Mouse (Mus musculus) urinary bladder, postnatal 10 days (tissue): ENCODE data around the gene Hmgcs1.
"Not testable (repeated sequence)": the region's sequence is repeated elsewhere in the genome, so short reads cannot be mapped to it uniquely, and the experiment has no call there.

Experiments used
- DNase-seq: peaks from one replicate; pipeline ENCODE4 v3.0.0; 2022; ENCODE audit warnings: low spot score

The Hmgcs1 gene

DNA sequence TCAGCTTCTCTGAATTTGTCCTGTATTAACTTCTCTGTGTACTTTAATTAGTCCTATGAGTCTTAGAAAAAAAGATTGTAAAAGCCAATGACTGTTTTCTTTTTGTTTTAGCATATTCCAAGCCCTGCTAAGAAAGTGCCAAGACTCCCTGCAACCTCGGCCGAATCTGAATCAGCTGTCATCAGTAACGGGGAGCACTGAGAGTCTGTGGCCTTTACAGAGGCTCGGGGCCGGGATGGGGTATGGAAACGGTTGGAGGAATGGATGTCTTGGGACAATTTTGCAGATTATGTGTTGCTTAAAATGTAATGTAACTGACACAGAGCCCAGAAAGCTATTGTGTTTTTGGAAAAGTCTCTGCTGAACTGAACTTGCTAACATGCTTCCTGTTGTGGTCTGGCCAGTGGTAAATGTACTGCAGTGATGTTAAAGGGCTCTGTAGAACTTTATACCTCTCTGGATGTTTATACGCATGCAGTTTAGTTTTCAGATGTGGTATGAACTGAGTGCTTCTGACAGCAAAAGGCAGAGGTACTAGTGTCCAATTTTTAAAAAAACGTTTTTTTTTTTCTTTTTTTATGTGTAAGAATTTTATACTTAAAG lies 16.2 kb downstream of the Hmgcs1 start:
- DNase-seq: not testable (repeated sequence)

DNA sequence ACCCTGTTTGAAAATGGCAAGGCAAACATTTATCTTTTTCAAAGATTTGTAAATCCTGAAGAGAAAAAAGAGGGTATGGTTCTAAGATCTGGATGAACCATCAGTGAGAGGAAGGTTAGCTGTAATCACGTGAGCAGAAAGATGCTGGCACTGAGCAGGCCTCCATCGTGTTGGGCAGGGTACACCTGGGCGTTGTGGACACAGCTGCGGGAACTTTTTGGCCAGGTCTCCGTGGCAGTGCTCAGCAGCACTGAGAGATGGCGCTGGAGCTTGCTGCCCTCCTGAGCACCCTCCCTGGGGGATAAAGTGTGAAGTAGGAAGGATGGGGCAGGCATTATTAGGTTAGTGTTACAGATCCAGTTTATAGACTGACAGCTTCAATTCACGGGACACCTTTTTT lies 16.8 kb downstream of the Hmgcs1 start:
- DNase-seq: no peak

DNA sequence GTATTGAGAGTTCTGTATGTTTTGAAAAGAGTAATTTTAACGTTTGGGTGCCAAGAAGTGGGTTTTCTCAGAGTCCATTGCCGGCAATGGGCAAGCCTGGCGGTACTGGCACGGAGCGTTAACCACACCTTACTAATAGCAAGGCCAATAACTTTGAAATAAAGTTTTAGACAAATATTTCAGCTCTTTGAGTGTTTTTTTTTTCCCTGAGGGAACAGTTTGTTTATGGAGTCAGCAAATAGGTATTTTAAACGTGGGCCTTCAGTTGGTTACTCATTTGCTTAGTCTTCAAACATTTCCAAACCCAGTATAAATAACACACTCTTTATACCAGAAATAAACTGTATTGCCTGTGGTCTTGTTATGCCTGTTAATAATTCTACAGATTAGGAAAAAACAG lies 17.7 kb downstream of the Hmgcs1 start:
- DNase-seq: no peak

DNA sequence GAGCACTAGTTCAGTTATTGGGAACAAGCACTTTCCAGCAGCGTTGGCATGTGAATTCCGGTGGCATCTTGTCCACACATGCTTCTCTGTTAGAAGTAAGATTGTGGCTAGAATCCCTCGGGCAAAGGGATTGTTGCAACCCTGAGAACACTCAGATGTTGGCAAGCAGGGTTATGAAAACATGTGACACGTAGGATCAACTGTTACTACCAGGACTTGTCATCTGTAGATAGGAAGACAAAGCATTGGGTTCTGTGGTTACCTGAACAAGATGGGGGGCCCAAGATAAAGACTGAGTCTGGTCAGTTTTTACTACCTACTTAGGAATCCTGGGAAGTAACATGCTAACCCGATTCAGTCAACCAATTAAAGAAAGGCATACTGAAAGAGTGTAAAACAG lies 18.8 kb downstream of the Hmgcs1 start:
- DNase-seq: no peak

DNA sequence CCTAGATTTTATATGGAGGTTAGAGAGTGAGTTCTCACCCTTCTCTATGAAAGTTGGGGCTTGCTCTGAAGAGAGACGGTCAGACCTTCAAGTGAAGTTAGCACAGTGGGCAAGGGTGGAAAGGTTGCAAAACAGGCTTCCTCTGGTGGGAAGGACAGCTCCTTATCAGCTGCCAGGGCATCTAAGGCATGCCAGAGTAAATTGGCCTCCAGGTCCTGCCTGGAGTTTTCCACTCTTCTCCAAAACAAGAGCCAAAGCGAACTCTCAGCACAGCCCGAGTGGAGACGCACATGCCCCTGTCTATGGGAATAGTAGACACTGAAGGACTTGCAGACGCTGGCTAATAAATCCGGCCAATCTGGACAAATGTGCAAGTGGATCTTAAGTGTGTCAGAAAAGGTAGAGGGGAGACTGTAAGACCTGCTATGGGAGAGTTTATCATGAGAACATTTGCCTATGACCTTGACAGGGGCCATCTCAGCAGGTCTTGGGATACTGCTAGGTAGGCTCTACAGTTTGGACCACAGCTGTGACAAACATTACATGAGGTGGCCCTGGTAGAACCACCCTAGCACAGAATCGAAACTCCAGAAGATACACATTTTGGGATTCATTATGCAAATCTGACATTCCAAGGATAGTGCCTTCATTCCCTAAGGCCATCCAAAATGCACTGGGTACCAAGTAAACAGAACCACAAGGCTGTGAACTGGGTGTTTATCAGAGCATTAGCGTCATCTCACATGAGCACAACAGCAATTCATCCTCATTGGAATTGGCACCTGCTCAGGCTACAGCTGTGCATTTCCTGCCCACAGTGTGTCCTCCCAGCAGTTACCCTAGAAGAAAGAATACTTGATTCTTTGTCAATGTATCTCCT lies 19.4 kb downstream of the Hmgcs1 start:
- no peak for DNase-seq

DNA sequence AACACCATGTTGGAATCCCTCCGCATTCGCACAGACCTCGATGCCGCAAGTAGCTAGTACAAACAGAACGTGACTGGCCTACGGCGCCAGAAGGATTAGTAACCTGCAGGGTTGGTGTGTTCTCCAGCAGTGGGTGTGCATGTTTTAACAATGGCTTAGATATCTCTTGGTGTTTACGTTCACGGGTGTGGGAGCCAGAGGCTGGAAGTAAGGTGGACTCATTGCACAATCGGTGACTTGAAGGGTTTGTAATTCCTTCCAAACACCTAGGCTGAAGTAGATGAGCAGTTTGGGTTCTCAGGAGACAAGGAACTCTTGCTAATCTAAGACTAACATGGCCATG lies 20.1 kb downstream of the Hmgcs1 start:
- DNase-seq: no peak

DNA sequence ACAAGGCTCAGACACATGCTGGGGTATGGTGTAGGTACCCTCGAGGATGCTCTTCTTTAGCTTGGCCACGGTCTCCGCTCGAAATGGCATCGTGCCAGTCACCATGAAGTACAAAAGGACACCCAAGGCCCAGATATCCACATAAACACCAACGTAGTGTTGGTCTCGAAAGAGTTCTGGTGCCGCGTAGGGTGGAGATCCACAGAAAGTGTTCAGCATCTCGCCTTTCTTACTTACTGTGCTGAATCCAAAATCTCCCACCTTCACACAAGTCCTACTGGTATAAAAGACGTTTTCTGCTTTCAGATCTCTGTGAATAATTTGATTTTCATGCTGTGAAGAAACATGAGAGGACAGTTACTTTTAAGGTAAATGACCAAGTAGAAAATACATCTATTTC lies 22.3 kb downstream of the Hmgcs1 start:
- no peak for DNase-seq

DNA sequence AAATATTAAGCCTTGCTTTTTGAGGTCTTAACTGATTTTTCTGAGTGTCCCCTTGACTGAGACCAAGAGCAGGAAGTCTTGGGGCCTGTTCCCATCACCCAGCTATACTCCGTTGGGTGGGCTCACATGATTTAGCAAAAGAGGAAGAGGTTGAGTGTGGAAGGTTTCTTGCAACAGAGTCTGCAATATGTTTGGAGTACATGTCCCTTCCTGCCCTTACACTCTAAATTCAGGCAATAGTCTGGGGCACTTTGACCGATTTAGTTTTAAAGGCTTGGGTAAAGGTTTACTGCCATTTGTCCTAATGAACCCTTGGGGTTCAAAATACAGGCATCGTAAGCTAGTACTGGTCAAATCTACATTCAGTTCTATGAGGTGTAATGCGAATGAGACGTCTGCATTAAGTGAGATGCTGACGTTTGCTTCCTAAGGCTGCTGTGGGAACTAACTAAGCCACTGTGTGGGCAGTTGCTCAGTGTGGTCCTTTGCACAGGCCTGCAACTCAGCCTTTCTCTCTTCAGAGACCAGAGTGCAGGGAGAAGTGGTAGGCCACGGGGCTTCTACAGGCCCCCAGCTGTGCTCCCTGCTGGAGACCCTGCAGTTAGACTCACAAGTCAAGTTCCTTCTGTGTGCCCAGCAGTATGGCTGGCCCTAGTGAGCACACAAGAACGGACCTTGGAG lies 23.1 kb downstream of the Hmgcs1 start:
- no peak for DNase-seq

DNA sequence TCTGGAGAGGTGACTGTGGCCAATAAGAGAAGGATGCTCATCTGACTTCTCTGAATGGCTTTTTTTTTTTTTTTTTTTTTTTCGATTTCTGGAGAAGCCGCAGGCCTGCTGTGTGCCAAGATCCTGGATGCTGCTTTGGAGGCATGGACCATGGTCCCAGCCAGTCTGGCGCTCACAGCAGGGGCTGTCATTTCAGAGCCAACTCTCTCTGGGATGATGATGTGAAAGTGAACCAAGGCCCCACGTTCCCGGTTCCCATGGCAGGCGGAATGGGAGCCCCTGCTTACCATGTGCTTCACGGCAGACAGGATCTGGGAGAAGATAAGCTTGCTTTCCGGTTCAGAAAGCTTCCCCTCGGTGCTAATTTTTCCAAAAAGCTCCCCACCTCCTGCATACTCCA lies 23.6 kb downstream of the Hmgcs1 start:
- DNase-seq: no peak

DNA sequence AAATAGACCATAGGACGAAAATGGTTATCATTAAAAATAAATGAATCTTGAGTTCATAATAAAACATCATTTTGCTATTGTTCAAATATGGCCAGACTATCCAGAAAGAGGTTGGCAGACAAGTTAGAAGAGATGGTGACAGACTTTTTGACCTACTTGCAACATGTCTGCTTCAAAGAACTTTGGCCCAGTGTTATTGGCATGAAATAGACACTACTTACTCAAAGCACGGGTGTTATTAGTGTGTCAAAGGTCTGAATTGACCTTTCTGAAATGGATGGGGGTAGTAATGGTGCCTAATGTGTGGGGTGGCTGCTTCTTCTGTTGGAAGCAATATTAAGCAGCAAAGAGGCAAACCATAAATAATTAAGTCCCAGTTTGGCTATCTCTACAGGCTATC lies 25.9 kb downstream of the Hmgcs1 start:
- no peak for DNase-seq

DNA sequence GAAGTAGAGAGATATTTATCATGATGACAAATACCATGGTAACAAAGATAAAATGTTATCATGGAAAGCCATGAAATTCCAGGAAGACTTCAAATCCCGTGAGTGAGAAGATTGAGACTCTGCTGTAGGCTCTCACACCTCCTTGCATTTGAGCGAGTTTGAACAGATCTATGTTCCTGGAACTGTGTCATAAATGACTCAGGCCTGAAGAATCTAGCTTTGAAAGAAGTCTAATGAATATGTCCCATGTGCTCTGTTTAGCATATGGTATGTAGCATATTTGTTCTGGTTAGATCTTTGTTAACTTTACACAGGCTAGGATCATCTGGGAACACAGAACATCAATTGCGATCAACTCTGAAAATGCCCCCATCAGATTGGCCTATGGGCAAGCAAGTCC lies 32.3 kb downstream of the Hmgcs1 start:
- no peak for DNase-seq

DNA sequence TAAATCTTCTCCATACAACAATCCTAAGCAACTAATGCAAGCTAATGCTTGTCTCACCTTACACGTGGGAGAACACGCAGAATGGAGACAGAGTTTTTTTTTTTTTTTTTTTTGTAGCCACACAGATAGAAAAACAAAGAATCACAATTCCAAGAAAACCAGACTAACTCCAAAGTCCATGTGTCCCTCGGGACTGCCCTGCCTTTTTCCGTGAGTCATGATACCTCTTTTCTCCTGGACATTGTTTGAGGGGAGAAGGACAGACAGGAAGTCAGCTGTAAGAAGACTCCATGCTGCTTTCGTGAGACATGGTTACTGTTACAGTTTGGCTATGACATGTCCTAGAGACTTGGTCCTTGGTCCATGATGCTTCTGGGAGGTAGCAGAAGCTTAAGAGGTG lies 33.2 kb downstream of the Hmgcs1 start:
- no peak for DNase-seq

DNA sequence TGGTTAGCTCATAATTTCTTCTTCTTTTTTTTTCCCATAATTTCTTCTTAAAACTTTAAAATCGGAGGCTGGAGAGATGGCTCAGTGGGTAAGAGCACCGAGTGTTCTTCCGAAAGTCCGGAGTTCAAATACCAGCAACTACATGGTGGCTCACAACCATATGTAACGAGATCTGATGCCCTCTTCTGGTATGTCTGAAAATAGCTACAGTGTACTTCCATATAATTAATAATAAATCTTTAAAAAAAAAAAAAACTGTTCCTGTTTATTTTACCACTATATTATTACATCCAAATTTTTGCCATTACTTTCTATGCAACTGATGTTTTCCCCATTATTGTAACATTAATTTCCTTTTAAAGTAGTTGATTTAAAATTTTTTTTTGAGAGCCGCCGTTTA lies 34.4 kb downstream of the Hmgcs1 start:
- DNase-seq: no peak

DNA sequence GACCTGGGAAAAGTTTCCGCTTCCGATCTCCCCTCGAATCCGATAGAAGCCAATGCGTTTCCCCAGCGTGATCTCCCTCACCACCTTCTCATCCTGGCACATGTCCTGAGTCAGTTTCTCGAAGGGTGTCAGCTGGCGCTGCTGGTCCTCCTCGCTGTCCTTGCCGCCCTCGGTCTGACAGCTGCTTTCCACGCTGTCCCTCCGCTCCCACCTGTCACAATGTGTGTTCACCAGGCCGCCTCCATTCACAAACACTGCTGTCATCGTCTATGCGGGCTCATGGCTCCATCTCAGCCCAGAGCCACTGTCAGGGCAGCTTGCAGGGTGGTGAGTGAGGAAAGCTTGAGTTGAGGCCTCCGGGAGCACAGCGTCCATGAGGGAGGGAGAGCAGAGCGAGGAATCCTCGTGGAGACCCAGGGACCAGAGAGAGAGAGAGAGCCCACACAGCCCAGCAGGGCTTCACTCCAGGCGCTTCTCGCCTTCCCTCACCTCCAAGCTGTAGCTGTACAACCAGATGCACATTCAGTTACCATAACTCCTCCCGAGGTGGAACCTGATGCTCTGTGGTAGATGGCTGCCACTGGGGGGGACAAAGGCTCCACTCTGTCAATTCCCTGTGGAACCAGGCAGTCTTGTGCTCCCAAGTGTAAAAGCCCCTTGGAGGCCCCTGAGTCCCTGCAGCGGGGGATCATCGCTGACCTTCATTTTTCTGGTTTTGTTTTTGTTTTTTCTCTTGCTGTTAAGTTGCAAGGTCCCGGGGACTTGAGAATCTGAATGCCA lies 37.6 kb downstream of the Hmgcs1 start:
- DNase-seq: no peak

DNA sequence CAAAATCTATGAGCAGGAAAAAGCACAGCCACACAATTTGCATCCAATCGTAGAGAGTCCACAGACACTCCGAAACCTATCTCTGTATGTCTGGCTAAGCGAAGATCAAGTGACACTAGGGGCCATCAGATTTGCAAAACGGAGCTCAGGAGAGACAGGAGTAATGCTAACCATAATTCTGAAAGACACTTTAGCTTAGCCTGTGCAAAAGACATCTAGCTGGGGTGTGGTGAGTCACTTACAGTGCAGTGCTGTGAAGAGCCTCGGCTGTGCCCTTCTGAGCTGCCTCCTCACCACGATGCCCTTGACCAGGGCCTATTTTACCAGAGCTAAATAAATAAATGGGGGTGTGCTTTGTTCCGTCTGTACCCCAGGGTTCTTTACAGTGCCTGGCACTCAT lies 39.2 kb downstream of the Hmgcs1 start:
- no peak for DNase-seq

DNA sequence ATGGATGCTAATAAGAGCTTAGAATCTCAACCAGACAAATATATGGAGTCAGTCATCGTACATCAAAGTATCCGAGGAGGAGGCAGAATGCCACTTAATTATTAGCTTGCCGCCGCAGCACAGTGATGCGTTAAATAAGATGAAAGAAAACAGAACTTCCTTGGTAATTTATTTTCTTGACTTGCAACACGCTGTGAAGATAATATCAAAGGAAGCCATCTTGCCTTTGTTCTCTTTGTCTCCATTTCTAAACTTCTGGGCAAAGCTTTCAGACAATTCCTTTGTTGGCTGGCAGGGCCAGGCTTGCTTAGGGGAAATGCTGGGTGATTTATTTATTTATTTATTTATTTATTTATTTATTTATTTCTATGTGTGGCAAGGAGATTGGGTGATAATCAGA lies 41.3 kb downstream of the Hmgcs1 start:
- no peak for DNase-seq

DNA sequence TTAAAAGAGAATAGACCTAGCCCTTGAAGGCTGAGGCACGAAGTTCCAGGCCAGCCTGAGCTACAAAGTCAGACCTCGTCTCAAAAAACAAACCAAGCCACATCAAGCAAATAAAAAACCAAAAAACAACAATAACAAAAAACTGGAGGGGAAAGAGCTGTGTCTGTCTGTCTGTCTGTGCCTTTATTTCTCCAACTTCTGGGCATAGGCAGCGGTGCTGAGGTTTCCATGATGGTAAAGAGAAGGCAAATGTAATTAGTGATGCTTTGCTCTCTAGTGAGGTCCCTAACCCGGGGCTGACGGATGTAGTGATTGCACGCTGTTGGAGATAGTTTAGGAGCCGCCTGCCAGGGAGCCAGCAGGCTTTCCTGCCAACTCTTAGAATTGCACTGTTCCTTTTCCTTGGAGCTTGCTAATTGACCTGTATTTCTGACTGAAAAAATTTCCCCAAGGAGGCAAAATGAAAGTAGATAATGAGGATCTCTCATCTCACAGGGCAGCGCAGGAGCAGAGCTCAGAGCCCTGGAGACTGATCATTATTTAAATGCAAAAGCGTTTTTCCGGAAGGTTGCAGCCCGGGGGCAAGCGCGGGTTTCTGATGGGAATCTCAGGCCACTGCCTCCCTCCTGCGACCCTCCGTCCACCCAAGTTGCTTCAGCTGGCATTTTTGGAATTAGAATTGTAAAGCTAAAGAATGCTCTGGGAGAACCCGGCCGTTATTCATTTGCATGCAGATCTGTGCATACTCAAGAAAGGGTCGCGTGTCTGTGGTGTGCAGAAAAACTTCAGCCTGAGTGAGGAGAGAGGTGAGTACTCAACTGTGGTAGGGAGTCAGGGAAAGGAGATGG lies 51.4 kb downstream of the Hmgcs1 start:
- no peak for DNase-seq

DNA sequence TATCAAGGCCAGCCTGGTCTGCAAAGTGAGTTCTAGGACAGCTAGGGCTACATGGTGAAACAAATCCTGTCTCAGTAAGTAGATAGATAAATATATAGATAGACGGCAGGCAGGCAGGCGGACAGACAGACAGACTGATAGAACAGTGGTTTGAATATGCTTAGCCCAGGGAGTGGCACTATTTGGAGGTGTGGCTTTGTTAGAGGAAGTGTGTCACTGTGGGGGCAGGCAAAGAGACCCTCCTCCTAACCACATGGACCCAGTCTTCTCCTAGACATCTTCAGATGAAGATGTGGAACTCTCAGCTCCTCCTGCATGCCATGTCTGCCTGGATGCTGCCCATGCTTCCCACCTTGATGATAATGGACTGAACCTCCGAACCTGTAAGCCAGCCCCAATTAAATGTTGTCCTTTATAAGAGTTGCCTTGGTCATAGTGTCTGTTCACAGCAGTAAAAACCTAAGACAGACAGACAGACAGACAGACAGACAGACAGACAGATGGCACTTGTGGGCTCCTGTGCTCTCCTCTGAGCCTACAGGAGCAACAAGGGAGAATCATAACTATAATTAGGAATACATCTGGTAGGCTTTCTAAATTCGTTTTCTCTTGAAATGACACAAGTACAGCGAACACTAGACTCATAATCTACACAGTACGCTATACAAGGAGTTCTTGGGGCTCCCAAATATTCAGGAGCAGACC lies 52.7 kb downstream of the Hmgcs1 start:
- DNase-seq: no peak

DNA sequence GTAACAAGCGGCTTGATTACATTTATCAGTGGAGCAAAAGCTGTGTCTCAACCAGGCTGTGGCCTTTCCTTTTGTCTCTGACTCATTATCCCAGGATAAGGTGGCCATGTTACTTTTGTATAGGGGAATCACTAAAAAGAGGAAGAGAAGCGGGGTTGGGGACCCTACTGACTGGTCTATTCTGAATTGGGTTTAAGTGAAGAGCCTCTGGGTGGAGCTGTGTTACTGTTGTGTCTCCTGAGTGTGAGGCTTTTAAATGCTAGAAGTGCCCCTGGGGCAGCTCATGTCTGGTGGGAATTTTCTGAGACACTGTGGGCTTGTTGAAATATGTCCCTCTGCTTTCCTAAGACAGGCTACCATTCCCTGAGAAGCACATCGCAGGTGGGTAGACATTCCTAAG lies 53.3 kb downstream of the Hmgcs1 start:
- no peak for DNase-seq

DNA sequence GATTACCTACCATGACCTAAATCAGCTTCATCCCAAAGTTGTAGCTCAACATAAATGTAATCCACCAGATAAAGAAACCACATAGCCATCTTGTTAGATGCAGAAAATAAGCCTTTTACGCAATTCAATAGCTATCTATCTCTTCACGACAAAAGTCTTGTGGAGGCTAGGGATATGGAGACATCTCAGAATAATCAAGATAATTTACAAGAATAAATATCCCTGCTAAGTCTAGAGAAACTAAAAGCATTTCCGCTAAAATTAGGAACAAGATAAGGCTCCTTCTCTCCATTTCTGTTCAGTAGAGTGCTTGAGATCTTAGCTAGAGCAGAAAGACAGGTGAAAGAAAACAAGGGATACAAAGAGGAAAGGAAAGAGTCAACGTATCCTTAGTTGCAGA lies 56.8 kb downstream of the Hmgcs1 start:
- no peak for DNase-seq
